Mouse (Mus musculus): ENCODE measurements around the gene Nrg3.
"Not testable (repeated sequence)": the region's sequence is repeated elsewhere in the genome, so short reads cannot be mapped to it uniquely, and the experiment has no call there.

Nrg3 gene

GRCm38 (mm10) chr14:38594297-38594696 is 878.6 kb downstream of the Nrg3 start:
- no peak for DNase-seq

GRCm38 (mm10) chr14:38576796-38577195 is 896.1 kb downstream of the Nrg3 start:
- no peak for DNase-seq

- no peak for DNase-seq
These were observed 904.7 kb downstream of the Nrg3 start for GRCm38 (mm10) chr14:38568184-38568583.

- DNase-seq = no peak
These were observed 906.7 kb downstream of the Nrg3 start for GRCm38 (mm10) chr14:38566182-38566581.

GRCm38 (mm10) chr14:38554636-38555035 is 918.3 kb downstream of the Nrg3 start:
- DNase-seq = no peak

GRCm38 (mm10) chr14:38547257-38547656 is 925.6 kb downstream of the Nrg3 start:
- no peak for DNase-seq

GRCm38 (mm10) chr14:38535181-38535580 is 937.7 kb downstream of the Nrg3 start:
- DNase-seq = no peak

GRCm38 (mm10) chr14:38533495-38533894 is 939.4 kb downstream of the Nrg3 start:
- no peak for DNase-seq

GRCm38 (mm10) chr14:38516232-38516631 is 956.7 kb downstream of the Nrg3 start:
- no peak for DNase-seq

GRCm38 (mm10) chr14:38509016-38509415 is 963.9 kb downstream of the Nrg3 start:
- no peak for DNase-seq

GRCm38 (mm10) chr14:38494970-38495369 is 977.9 kb downstream of the Nrg3 start:
- DNase-seq = no peak

- DNase-seq = no peak
These were observed 1025.8 kb downstream of the Nrg3 start for GRCm38 (mm10) chr14:38447086-38447485.

- no peak for DNase-seq
These were observed 1028.1 kb downstream of the Nrg3 start for GRCm38 (mm10) chr14:38444788-38445187.

- no peak for DNase-seq
These were observed 1038.9 kb downstream of the Nrg3 start for GRCm38 (mm10) chr14:38433793-38434589.

GRCm38 (mm10) chr14:38374660-38375059 is 1098.2 kb downstream of the Nrg3 start:
- DNase-seq = no peak

- no peak for DNase-seq
These were observed 1131.9 kb downstream of the Nrg3 start for GRCm38 (mm10) chr14:38340967-38341366.

- not testable (repeated sequence) for DNase-seq
These were observed 1150.0 kb downstream of the Nrg3 start for GRCm38 (mm10) chr14:38322841-38323240.

GRCm38 (mm10) chr14:38320619-38321340 is 1152.1 kb downstream of the Nrg3 start:
- DNase-seq = no peak

All from thymus, postnatal 25 days (tissue).